Mouse (Mus musculus) forelimb bud, embryonic 11.5 days (tissue): ENCODE results near the gene Znhit6.

Experiments
- DNase-seq: peaks from one replicate; pipeline ENCODE4 v3.0.0-alpha.2; 2012; ENCODE audit warnings: low read depth, low spot score

Znhit6 gene

DNA sequence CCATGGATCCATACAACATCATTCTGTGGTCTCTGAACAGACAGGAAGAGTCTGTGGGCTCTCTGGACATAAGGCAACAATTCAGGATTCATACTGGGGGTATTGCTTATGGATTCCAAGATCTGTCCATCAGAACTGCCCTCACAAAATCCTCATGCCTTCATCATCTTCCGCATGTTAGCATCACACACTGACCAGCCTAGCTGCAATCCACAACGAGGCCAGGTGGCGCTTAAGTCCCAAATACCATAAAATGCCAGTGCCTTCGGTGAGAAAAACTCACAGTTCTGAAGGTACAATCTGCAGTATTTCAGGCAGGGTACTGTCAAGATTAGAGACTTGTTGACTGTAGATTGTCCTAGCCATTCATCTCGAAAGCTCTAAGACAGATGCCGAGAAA lies 69.5 kb downstream of the Znhit6 start:
- no peak for DNase-seq

DNA sequence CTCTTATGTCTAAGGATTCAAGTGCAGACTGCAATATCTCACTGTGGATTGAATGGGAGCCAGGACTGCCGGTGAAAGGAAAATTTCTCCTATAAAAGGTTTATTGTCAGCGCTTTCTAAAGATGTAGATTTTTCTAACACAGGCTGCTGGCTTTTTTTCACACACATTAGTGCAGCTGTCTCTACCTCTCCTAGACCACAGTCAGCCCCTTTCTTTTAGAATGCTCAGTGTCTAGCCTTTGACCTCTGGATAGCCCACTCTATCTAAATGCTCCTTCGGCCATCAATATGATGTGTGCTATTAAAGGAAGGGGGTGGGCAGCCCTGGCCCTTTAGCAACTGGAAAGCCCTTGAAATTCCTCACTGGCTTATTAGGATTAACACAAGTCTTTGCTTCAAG lies 70.0 kb downstream of the Znhit6 start:
- no peak for DNase-seq

DNA sequence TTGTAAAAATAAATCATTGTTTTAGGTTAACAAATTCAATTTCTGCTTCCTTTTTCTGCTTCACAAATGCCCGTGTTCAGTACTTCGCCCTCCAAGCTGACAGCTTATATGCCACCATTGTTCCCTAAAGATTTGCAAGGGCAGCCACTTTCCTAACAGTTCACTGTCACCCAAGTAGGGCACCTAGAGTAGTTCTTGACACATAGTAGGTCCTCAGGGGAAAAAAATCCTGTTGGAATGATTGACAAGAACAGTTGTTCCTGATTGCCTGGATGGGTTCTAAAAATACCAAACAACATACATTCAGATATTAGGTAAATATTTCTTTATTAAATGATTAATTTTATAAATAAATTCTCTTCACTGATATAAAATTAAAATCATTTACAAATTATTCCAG lies 70.7 kb downstream of the Znhit6 start:
- DNase-seq, result no peak

DNA sequence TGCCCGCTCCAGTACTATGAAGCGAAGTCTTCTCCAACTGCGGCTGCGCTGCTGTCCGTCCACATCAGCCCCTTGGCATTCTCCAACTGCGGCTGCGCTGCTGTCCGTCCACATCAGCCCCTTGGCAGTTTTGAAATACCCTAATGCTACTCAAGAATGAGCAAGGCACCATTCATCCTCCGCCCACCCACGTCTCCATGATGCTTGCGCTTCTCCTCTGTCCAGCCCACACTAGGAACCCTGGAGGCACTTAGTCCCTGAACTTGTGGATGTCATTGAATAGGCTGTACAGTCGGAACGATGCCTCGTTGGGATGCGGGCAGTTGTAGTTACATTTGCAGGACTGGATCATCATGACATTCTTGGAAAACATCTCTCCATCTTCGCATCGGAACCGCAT lies 71.4 kb downstream of the Znhit6 start:
- DNase-seq, result no peak

DNA sequence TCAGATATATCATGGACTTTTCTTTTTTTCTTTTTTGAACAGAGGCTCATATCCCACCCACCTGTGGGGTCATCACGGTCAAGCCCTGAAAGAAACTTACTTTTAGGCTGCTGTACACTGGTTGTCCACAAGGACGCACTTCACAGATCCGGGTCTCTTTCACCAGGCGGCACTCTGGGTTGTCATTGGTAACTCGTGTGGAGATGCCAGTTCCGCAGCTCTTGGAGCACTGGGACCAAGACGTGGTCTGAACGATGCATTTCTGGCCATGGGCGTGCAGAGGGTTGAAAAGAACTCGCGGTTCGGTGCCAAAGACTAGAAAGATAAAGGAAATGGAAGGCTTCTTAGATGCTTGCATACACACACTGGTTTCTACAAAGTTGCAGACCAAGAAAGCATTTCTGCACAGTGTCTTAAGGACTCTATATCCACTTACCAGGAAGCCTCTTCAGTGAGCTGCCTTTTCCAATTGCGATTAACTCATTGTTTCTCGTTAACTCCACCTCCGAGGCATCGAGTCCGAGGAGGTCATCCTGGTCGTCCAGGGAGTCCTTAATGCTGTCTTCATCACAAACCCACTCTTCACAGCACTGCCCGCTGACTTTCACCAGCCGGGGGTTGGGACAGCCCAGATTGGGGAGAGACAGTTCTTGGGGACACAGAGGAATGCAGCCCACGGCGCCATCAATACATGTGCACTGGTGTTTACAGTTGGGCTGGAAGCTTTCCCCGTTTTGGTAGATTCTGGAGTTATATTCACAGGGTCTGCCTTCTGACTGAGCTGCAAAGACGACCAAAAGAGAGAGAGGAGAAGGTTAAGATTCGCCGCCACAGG lies 72.3 kb downstream of the Znhit6 start:
- DNase-seq, result peak; percentile 65

DNA sequence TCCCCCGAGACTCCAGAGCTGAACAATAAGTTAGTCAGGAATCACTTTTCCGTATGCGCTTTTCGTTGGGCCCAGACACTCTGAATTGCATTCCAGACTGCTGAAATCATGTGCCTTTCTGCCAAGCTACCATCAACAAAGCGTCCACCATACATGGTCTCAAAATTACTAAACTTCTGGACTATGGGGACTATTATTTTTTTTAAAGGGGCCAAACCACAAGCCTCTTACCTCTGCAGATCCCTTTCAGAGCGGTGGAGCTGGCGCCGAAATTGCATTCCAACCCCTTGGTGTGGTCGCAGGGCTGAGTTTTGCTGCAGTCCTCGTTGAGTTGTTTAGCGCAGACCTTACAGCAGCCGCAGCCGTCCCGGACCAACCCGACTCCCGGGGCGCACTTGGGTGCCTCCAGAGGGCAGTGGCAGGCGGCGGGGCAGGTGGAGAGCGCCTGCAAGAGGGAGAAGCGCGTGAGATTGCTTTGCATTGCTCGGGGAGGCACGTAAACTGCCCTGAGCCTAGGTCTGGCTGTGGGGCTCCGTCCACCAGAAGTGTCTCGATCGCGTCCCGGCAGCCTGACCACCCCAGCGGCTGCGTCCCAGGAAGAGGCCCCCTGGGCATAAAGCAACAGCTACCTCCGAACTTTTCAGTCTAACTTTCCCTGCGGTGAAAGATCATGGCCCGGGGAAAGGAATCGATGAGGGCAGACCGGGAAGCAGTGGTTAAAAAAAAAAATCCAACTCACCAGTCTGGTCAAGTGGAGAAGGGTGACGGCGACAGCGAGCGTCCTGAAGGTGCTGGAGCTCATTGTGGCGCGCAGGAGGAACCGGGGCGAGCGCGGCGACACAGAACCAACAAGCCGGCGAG lies 73.2 kb downstream of the Znhit6 start:
- DNase-seq, result peak; percentile 62

DNA sequence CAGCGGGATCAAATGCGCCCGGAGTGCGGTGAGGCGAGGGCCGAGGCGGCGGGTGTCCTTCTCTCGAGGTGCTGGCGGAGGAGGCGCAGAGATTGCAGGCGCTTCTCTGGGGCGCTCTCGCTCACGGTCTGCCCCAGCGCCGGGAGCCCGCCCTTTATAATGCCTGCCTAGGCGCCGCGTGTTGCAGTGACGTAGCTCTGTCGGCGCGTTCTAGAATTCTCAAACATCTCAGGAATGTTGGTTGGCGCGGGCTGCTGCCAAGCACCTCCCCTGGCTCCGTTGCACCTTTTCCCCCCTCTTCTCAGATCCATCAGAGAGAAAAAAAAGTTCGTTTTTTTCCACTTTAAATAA lies 73.8 kb downstream of the Znhit6 start, which contains the start of gene Ccn1:
Gene Ccn1 (minus strand): TSS at position 130 of the 351 bp plus-strand sequence.
- peak; percentile 90 for DNase-seq

DNA sequence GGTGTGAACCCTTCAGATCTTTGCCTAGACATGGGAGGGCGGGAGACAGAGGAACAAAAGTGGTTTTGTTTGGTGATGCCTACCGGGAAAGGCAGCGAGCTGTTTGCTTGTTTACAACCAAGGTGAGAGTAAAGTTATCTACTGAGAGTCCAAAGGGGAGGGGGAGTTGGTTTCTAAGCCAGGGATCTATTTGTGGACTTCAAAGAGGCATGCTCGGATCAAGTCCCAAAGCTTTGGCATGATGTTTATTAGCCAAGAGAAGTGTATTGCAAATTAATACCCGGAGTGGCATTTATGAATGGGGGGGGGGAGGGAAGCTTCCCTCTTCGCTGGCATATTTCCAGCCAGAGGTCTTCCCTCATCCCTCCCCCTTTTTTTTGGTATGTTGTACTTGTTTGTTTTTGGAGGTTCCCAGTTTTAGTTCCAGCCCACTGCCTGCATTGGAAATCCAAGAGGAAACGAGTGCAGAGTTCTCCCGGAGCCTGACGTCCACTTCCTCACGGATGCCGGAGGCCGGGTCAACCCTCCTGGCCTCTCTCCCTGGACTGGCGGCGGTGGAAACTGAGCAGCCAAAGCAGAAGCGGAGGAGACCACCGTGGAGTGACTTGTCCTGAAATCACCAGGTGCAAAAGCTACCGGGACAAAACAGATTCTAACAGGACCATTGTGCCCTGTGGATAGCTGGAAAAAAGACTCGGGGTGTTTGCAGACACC lies 74.5 kb downstream of the Znhit6 start:
- DNase-seq, result peak; percentile 39

DNA sequence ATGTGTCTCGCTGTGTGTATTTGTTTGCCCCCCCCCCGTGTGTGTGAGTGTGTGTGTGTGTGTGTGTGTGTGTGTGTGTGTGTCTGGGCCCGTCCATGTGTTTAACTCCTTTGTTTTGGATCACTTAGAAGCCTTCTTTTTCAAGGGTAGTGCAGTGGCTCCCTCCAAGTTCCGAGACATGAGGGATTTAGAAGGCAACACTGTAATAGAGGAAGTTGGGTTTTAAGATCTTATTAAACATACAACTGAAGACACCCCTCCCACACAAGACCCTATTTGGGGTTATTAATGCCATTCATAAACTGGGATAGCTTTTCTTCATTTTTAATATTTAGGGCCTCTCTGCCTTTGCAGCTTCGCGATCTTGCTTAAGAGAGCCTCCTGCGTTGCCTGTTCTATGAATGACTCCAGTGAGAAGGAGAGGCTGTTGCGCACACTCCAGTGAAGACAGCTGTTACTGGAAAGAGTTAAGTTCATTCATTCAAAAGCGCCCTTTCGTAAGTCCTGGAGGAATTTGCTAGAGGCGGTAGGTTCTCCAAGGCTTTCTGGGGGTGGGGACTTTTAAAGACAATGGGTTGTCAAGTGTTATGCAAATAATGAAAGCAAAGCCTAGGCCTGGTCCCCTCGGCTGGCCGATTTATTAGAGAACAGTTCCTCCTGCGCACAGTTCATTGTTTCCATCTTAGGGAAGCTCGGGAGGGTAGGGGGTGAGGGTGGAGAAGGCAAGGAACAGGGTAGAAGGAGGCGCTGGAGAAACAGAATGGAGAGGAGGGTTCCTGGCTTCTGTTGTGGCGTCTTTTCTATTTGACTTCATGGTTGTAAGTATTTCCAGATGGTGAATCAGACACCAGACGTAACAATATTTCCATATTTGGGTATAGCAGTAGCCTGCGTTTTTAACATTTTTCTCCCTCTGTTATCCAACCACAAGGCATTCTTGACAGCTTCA lies 75.3 kb downstream of the Znhit6 start:
- peak; percentile 50 for DNase-seq

DNA sequence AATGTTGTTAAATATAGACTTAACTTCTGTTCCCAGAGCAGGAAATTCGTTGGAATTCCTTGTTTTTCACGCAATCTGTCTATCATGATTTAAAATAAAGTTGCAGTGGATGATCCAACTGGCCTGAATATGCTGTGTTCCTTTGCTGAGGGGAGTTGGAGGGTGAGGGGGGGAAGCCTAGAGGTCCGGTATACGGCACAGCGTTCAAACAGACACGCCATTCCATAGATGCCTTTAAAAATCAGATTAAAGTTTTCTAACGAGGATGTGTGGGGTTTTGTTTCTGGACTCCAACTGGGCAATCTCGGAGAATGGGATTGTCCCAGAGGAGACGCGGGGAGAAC lies 75.9 kb downstream of the Znhit6 start:
- no peak for DNase-seq

DNA sequence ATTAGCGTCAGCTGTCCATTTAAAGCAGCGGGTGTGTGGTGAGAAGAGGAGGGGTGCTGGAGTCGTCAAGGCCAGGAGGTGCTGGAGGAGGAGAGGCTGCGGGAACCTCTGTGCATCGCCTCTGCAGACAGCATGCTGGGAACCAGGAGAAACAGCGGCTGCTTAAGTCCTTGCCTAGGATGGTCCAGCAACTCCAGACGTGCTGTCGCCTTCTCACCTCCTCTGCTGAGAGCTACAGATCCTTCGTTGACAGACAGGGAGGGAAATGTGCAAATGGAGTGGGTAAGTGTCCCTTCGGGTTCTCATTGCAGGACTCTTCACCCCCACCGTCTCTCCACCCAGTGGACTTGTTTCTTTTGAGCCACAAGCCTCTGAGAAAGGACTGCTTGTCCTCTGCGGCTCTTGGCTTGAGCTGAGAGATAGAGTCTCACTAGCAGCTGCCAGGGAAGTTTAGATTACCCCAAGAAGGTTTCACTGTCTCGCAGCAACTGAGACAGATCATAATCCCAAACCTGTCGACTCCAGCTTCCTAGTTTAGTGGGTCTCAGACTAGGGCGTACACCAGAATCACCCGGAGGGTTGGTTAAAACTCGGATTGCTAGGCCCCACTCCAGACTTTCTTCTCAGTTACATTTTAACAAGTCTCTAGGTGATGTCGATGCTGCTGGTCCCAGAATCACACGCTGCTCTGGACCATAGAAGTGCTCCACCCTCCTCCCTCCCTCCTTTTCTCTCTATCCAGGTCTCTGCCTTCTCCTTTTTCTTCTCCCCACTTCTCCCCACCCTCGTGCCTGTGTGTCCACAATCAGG lies 76.5 kb downstream of the Znhit6 start:
- peak; percentile 17 for DNase-seq

DNA sequence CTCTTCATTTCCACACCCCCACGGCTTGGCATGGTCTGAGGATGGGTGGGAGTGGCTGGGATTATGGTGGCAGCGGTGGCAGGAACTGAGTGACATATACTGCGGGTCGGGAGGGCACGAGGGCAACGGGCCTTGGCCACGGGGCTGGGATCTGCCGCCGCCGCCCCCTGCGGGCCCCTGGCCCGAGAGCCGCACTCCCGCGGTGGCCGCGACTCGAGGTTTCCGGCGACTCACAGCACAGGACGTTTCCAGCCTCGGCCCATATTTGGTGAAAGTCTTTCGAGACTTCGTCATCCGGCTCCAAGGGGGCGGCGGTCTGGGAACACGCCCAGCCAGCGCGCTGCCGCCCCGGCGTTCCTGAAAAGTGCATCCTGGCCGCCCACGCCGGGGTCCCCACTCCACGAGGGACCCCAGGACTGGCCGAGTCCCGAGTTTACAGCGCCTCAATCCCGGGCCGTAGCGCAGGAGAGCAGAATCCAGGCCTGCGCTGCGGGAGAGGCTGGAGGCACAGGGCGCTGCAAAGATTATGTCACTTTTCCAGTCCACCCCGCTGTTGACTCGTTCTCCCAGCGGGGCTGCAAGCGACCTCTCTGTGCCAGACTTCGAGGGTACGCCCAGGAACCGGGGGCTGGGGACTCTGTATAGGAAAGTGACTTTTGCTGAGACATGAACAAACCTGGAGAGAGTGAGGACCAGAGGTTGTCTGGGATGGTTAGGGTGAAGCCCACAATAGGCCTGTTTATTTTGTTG lies 77.4 kb downstream of the Znhit6 start:
- DNase-seq, result peak; percentile 80

DNA sequence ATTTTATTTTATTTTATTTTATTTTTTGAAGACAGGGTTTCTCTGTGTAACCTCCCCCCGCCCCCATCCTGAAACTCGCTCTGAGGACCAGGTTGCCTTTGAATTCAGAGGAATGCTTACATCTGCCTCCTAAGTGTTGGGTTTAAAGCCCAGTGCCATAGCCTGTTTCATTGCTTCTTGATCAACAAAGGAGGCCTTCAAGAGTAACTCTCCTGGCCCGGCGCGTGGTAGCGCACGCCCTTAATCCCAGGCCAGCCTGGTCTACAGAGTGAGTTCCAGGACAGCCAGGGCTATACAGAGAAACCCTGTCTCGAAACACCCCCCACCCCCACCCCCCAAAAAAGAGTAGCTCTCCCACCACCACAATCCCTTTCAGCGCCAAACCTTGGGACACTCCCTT lies 78.0 kb downstream of the Znhit6 start:
- no peak for DNase-seq
